Mouse (Mus musculus) A20 (cell line): ENCODE data around the gene Rplp1.

Source experiments
- DNase-seq: peaks from one replicate; pipeline ENCODE4 v3.0.0-alpha.2; 2011; ENCODE audit warnings: low read depth, low spot score

The Rplp1 gene

GRCm38 (mm10) chr9:61914203-61914916, at the start of gene Rplp1:
Rplp1 (minus strand) TSS chr9:61914542.
- peak; percentile 97 for DNase-seq

GRCm38 (mm10) chr9:61963356-61963755, 49.0 kb upstream of the Rplp1 start:
- DNase-seq, result no peak

GRCm38 (mm10) chr9:61961181-61961580, 46.8 kb upstream of the Rplp1 start:
- no peak for DNase-seq

GRCm38 (mm10) chr9:61960753-61961152, 46.4 kb upstream of the Rplp1 start:
- no peak for DNase-seq

- DNase-seq, result no peak
These were observed 45.7 kb upstream of the Rplp1 start for GRCm38 (mm10) chr9:61959921-61960569.

GRCm38 (mm10) chr9:61954707-61955106, 40.4 kb upstream of the Rplp1 start:
- DNase-seq, result no peak

- no peak for DNase-seq
These were observed 37.9 kb upstream of the Rplp1 start for GRCm38 (mm10) chr9:61952241-61952640.

- DNase-seq, result peak; percentile 92
These were observed 33.3 kb upstream of the Rplp1 start for GRCm38 (mm10) chr9:61947402-61948346.

- DNase-seq, result peak; percentile 99
These were observed 32.5 kb upstream of the Rplp1 start, which contains the start of gene Kif23 for GRCm38 (mm10) chr9:61946623-61947401. Kif23 (minus strand) TSS chr9:61946774.

- DNase-seq, result no peak
These were observed 31.8 kb upstream of the Rplp1 start for GRCm38 (mm10) chr9:61945973-61946611.

GRCm38 (mm10) chr9:61941054-61941453, 26.7 kb upstream of the Rplp1 start:
- no peak for DNase-seq

- no peak for DNase-seq
These were observed 19.0 kb upstream of the Rplp1 start for GRCm38 (mm10) chr9:61933333-61933732.

- DNase-seq, result no peak
These were observed 17.7 kb upstream of the Rplp1 start for GRCm38 (mm10) chr9:61932009-61932408.

GRCm38 (mm10) chr9:61925086-61925660, 10.8 kb upstream of the Rplp1 start:
- no peak for DNase-seq

GRCm38 (mm10) chr9:61920331-61920730, 6.0 kb upstream of the Rplp1 start:
- no peak for DNase-seq

- peak; percentile 54 for DNase-seq
These were observed 5.1 kb upstream of the Rplp1 start for GRCm38 (mm10) chr9:61919464-61919863.

GRCm38 (mm10) chr9:61917436-61917835, 3.1 kb upstream of the Rplp1 start:
- no peak for DNase-seq

GRCm38 (mm10) chr9:61916986-61917385, 2.6 kb upstream of the Rplp1 start:
- no peak for DNase-seq

GRCm38 (mm10) chr9:61915393-61916005, 1.2 kb upstream of the Rplp1 start:
- peak; percentile 38 for DNase-seq

- DNase-seq, result no peak
These were observed 567 bp upstream of the Rplp1 start for GRCm38 (mm10) chr9:61914917-61915300.
